8 mouse cellular contexts compared by ENCODE assay signal in genomic region chr5:134986298-134987268, GRCm38 (mm10). TPM values are rescaled to one million over a fixed set of nuclear protein-coding genes. Genes with fewer than 3 reads are reported as not detected.
DNase-seq lines count a peak whose midpoint lies in the region; ATAC-seq and TF ChIP-seq lines count a peak whose summit lies in the region.

No protein-coding gene starts in this region.

- H3K9ac ChIP-seq in heart, adult 2 months (ENCODE audit: low read depth, low read length), result no peak overlapping the region; the same call in 1 of the 2 replicates
- no peak overlapping the region for H3K9ac ChIP-seq in hindbrain, embryonic 15.5 days

- peak overlapping the region; percentile 45 for H3K4me2 ChIP-seq in hindbrain, embryonic 15.5 days

- TF ChIP-seq POLR2A in heart, adult 2 months (IDR thresholded peaks at IDR 0.05; ENCODE audit: insufficient read depth, low read depth, low read length), result no peak

- no peaks in the 10 kb centered on the region for H3K4me1 ChIP-seq in heart, adult 2 months (ENCODE audit: control insufficient read depth, insufficient read depth, low read length)
- peaks cover 16% of the 10 kb centered on the region for H3K4me1 ChIP-seq in hindbrain, embryonic 15.5 days (replicated peaks)

- H3K4me3 ChIP-seq in heart, adult 2 months, result 0 out of 2 replicates have a peak overlapping the region, but pooled peaks have one; percentile 6
- peak overlapping the region; percentile 28 for H3K4me3 ChIP-seq in hindbrain, embryonic 15.5 days

- no peaks in the 10 kb centered on the region for H3K9me3 ChIP-seq in hindbrain, embryonic 15.5 days

- WGBS in heart, adult 2 months, result 6% methylated on average over 79 of the region's 79 CpGs
- 2% methylated on average over 79 of the region's 79 CpGs for WGBS in hindbrain, embryonic 15.5 days

- peak; percentile 8; the same call in 1 of the 2 replicates for ATAC-seq in hindbrain, embryonic 15.5 days (ENCODE audit: low FRiP score, low read depth)

- no peaks in the 10 kb centered on the region for H3K36me3 ChIP-seq in heart, adult 2 months (ENCODE audit: control insufficient read depth, insufficient read depth, low read length)
- H3K36me3 ChIP-seq in hindbrain, embryonic 15.5 days, result no peaks in the 10 kb centered on the region

- DNase-seq in heart, adult 2 months, result no peak
- no peak for DNase-seq in heart, postnatal 4 days
- peak; percentile 42 for DNase-seq in R1 (ENCODE audit: low read depth, low spot score)
- peak; percentile 47 to 56 for DNase-seq in lung, postnatal 4 days
- DNase-seq in testis, postnatal 10 days (ENCODE audit: low spot score), result peak; percentile 51
- DNase-seq in gastrocnemius, adult 8-10 months (ENCODE audit: low spot score in 2 of 2), result no peak
- no peak for DNase-seq in cerebellum, adult 8-10 months

- no peak overlapping the region for H3K27ac ChIP-seq in heart, adult 2 months
- no peak overlapping the region for H3K27ac ChIP-seq in hindbrain, embryonic 15.5 days (replicated peaks)

- H3K27me3 ChIP-seq in heart, adult 2 months (ENCODE audit: control insufficient read depth, insufficient read depth, low read length), result peaks cover 15% of the 10 kb centered on the region
- H3K27me3 ChIP-seq in hindbrain, embryonic 15.5 days, result peaks cover 49% of the 10 kb centered on the region

- no peak for TF ChIP-seq EP300 in heart, adult 2 months (IDR thresholded peaks at IDR 0.05; ENCODE audit: insufficient read depth, low read depth, low read length)

- no peak for TF ChIP-seq CTCF in heart, adult 2 months (IDR thresholded peaks at IDR 0.05)

- intact Hi-C loops in heart, adult 2 months (cut with DNase I), result no loop called here

- no peaks in the 10 kb centered on the region for H3K79me2 ChIP-seq in heart, adult 2 months (replicated peaks; ENCODE audit: control insufficient read depth, insufficient read depth, low read length)

RNA-seq across cellular contexts. Expression of gene Cldn3, which starts 0.6 kb away (rescaled TPM):
- total RNA-seq in heart, adult 2 months (2021), result under 1 TPM in 1 of 2 experiments, not detected in 1; 0.26 TPM
- 0.12 and 6.8 TPM in 2 replicates for polyA plus RNA-seq in heart, adult 2 months (2012; rRNA removed)
- under 1 TPM; 0.71 to 0.77 TPM for total RNA-seq in heart, postnatal 4 days (2021)
- polyA plus RNA-seq in hindbrain, embryonic 15.5 days (2015; fragmentation: Nextera tagmentation; extraction: Ambion mirVana), result 2.2 and 2.8 TPM in 2 replicates
- total RNA-seq in gastrocnemius, adult 8-10 months (2022), result not detected

RNA-seq across cellular contexts. Expression of gene Abhd11, which starts 22.4 kb away (rescaled TPM):
- total RNA-seq in heart, adult 2 months (2021), result 10 to 100 TPM; 56.9 to 64.5 TPM
- 90.2 and 110 TPM in 2 replicates for polyA plus RNA-seq in heart, adult 2 months (2012; rRNA removed)
- 10 to 100 TPM; 55.0 to 59.6 TPM for total RNA-seq in heart, postnatal 4 days (2021)
- polyA plus RNA-seq in hindbrain, embryonic 15.5 days (2015; fragmentation: Nextera tagmentation; extraction: Ambion mirVana), result 68.1 and 68.3 TPM in 2 replicates
- 10 to 100 TPM; 38.5 to 54.3 (median 46.0) TPM for total RNA-seq in gastrocnemius, adult 8-10 months (2022)

RNA-seq across cellular contexts. Expression of gene Stx1a, which starts 36.7 kb away (rescaled TPM):
- 1 to 10 TPM; 1.4 to 1.5 TPM for total RNA-seq in heart, adult 2 months (2021)
- polyA plus RNA-seq in heart, adult 2 months (2012; rRNA removed), result 4.7 and 5.1 TPM in 2 replicates
- 1 to 10 TPM; 5.6 to 6.0 TPM for total RNA-seq in heart, postnatal 4 days (2021)
- 127 and 145 TPM in 2 replicates for polyA plus RNA-seq in hindbrain, embryonic 15.5 days (2015; fragmentation: Nextera tagmentation; extraction: Ambion mirVana)
- 1 to 10 TPM in 1 of 4 experiments, under 1 TPM in 3; 0.22 to 1.3 (median 0.39) TPM for total RNA-seq in gastrocnemius, adult 8-10 months (2022)

RNA-seq across cellular contexts. Expression of gene Cldn4, which starts 39.8 kb away (rescaled TPM):
- total RNA-seq in heart, adult 2 months (2021), result not detected
- polyA plus RNA-seq in heart, adult 2 months (2012; rRNA removed), result 0.68 TPM in 1 of 2 replicates, not detected in the other
- under 1 TPM in 1 of 2 experiments, not detected in 1; 0.14 TPM for total RNA-seq in heart, postnatal 4 days (2021)
- polyA plus RNA-seq in hindbrain, embryonic 15.5 days (2015; fragmentation: Nextera tagmentation; extraction: Ambion mirVana), result 0.10 TPM in 1 of 2 replicates, not detected in the other
- total RNA-seq in gastrocnemius, adult 8-10 months (2022), result not detected

RNA-seq across cellular contexts. Expression of gene Mettl27, which starts 54.4 kb away (rescaled TPM):
- 1 to 10 TPM; 4.1 to 6.7 TPM for total RNA-seq in heart, adult 2 months (2021)
- 2.8 TPM in 2 replicates for polyA plus RNA-seq in heart, adult 2 months (2012; rRNA removed)
- 1 to 10 TPM; 6.2 to 7.1 TPM for total RNA-seq in heart, postnatal 4 days (2021)
- 6.5 and 6.8 TPM in 2 replicates for polyA plus RNA-seq in hindbrain, embryonic 15.5 days (2015; fragmentation: Nextera tagmentation; extraction: Ambion mirVana)
- total RNA-seq in gastrocnemius, adult 8-10 months (2022), result 1 to 10 TPM; 3.8 to 6.1 (median 4.4) TPM

Comparison
In these comparisons a context has a peak if more than half of its experiments do, and no peak if none do; other contexts are left out.
1. DNase-seq: peak in R1 (single experiment), lung, postnatal 4 days (2 of 2) and testis, postnatal 10 days (single experiment); none in heart, adult 2 months (0 of 2), heart, postnatal 4 days (single experiment), gastrocnemius, adult 8-10 months (0 of 2) and cerebellum, adult 8-10 months (single experiment).